Mouse (Mus musculus) midbrain, embryonic 16.5 days (tissue): ENCODE measurements at regions not wholly inside any gene's neighbourhood (a gene's known extent, or its start where the extent isn't known, plus 50 kb on each side); places are given as distances from the start of the nearest gene placed in this dataset.
A peak's percentile ranks its signal among the peaks of the same experiment; 100 is the strongest.

Source experiments
- ATAC-seq: fragments of 200-750 bp; cut with Nextera tagmentation; 2 replicates; pipeline ENCODE4 v1.8.0; 2017; ENCODE audit warnings: moderate TSS enrichment
- H3K27ac ChIP-seq: fragments of 300-500 bp; sonication (generic); 2 replicates; pipeline ENCODE4 v1.5.1; 2014; ENCODE audit warnings: mild to moderate bottlenecking, low read length, mixed read lengths
- H3K27me3 ChIP-seq: fragments of 300-500 bp; sonication (generic); 2 replicates; pipeline ENCODE4 v1.6.1; 2014; ENCODE audit warnings: low read depth, low read length, mixed read lengths; ENCODE audit not compliant: control insufficient read depth, insufficient read depth
- H3K36me3 ChIP-seq: fragments of 300-500 bp; sonication (generic); 2 replicates; pipeline ENCODE4 v1.6.1; 2014; ENCODE audit warnings: mild to moderate bottlenecking, low read length, moderate library complexity, mixed read lengths; ENCODE audit not compliant: control insufficient read depth, insufficient read depth
- H3K4me1 ChIP-seq: fragments of 300-500 bp; sonication (generic); 2 replicates; pipeline ENCODE4 v1.6.1; 2014; ENCODE audit warnings: mild to moderate bottlenecking, low read length, mixed read lengths; ENCODE audit not compliant: control insufficient read depth, insufficient read depth
- H3K4me2 ChIP-seq: fragments of 300-500 bp; sonication (generic); 2 replicates; pipeline ENCODE4 v1.6.1; 2014; ENCODE audit warnings: mild to moderate bottlenecking, low read length, mixed read lengths
- H3K4me3 ChIP-seq: fragments of 300-500 bp; sonication (generic); 2 replicates; pipeline ENCODE4 v1.5.1; 2014; ENCODE audit warnings: low read depth, mild to moderate bottlenecking, low read length, moderate library complexity, mixed read lengths
- H3K9ac ChIP-seq: fragments of 300-500 bp; sonication (generic); 2 replicates; pipeline ENCODE4 v1.6.1; 2014; ENCODE audit warnings: low read depth, low read length, mixed read lengths
- H3K9me3 ChIP-seq: fragments of 300-500 bp; sonication (generic); replicated peaks from 2 replicates; pipeline ENCODE4 v1.6.1; 2014; ENCODE audit warnings: mild to moderate bottlenecking, low read length, mixed read lengths; ENCODE audit not compliant: control insufficient read depth, poor library complexity, severe bottlenecking
- WGBS: fragments of 180-500 bp; shearing (Covaris S2); extraction: QIAGEN DNeasy Blood & Tissue Kit; methylation state at CpG from one replicate; pipeline ENCODE4 v1.1.7; 2014; 5-methylcytosine and 5-hydroxymethylcytosine counted together

DNA sequence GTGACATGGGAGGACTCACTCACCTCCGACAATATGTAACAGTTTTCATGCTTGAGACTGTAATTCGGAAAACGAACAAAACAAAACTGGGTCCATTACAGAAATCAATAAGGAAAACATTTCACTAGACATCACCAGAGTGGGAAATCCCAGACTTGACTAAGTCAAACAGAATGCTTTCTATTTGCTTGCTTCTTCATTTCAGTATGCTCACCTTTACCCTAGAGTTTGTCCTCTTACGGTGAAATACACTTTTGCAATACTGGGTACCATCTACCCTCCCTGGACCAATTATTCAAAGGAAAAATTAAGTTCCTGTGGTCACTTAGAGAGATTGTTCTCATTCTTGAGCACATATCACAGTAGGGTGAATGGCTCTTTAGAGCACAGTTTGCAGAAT, 613.4 kb upstream of the 4930412O13Rik start:
- H3K4me3 ChIP-seq, result no peak overlapping the region
- H3K36me3 ChIP-seq, result no peaks in the 10 kb centered on the region
- no peak overlapping the region for H3K4me2 ChIP-seq
- WGBS, result 95% methylated on average over 4 of the region's 4 CpGs
- H3K9me3 ChIP-seq, result no peaks in the 10 kb centered on the region
- no peak overlapping the region for H3K27ac ChIP-seq
- ATAC-seq, result no peak
- no peaks in the 10 kb centered on the region for H3K4me1 ChIP-seq
- H3K27me3 ChIP-seq, result no peaks in the 10 kb centered on the region
- H3K9ac ChIP-seq, result no peak overlapping the region

DNA sequence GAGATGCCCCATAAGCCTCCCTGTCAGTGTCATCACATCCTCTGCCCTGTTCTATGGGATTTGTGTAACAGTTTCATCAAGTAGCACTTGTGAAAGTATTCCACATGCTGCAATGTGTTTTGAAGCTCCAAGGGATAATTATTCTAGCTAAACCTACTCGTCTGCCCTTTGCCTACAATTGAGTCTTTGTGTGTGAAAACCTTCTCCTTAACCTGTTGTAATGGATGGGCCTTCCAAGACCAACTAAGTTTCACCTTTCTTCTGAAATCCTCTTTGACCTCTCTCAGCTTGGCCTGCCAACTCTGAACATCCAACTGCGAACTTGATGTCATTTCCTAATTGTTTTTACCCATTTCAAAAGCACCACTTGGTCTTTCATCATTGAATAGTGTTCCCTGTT, 597.6 kb upstream of the 4930412O13Rik start:
- Histone ChIP-seq H3K4me1 (no peaks in the 10 kb centered on the region), H3K9me3 (no peaks in the 10 kb centered on the region), H3K27me3 (no peaks in the 10 kb centered on the region), H3K4me3 (no peak overlapping the region), H3K36me3 (no peaks in the 10 kb centered on the region), H3K4me2 (no peak overlapping the region), H3K27ac (no peak overlapping the region), H3K9ac (no peak overlapping the region)
- 82% methylated on average over 2 of the region's 2 CpGs for WGBS
- no peak for ATAC-seq

- H3K36me3 ChIP-seq, result no peaks in the 10 kb centered on the region
- no peak for ATAC-seq
- no peak overlapping the region for H3K9ac ChIP-seq
- no peak overlapping the region for H3K27ac ChIP-seq
- no peaks in the 10 kb centered on the region for H3K4me1 ChIP-seq
- H3K4me3 ChIP-seq, result no peak overlapping the region
- no peaks in the 10 kb centered on the region for H3K27me3 ChIP-seq
- H3K4me2 ChIP-seq, result no peak overlapping the region
- no peaks in the 10 kb centered on the region for H3K9me3 ChIP-seq
- WGBS, result 89% methylated on average over 8 of the region's 8 CpGs
These were observed 595.3 kb upstream of the 4930412O13Rik start for GRCm38 (mm10) chr2:9285800-9286199.

GRCm38 (mm10) chr2:9287077-9287476, 594.0 kb upstream of the 4930412O13Rik start:
- Histone ChIP-seq H3K27ac (no peak overlapping the region), H3K9me3 (no peaks in the 10 kb centered on the region), H3K4me1 (no peaks in the 10 kb centered on the region), H3K36me3 (no peaks in the 10 kb centered on the region), H3K27me3 (no peaks in the 10 kb centered on the region), H3K4me2 (no peak overlapping the region), H3K9ac (no peak overlapping the region), H3K4me3 (no peak overlapping the region)
- WGBS, result 100% methylated on average over 1 of the region's 1 CpGs
- ATAC-seq, result no peak

GRCm38 (mm10) chr2:9287623-9288022, 593.4 kb upstream of the 4930412O13Rik start:
- no peak overlapping the region for H3K9ac ChIP-seq
- no peak overlapping the region for H3K27ac ChIP-seq
- H3K4me1 ChIP-seq, result no peaks in the 10 kb centered on the region
- H3K27me3 ChIP-seq, result no peaks in the 10 kb centered on the region
- H3K36me3 ChIP-seq, result no peaks in the 10 kb centered on the region
- no peak overlapping the region for H3K4me3 ChIP-seq
- H3K9me3 ChIP-seq, result no peaks in the 10 kb centered on the region
- no peak overlapping the region for H3K4me2 ChIP-seq
- ATAC-seq, result no peak
- 86% methylated on average over 6 of the region's 6 CpGs for WGBS

GRCm38 (mm10) chr2:9331630-9332352, 549.3 kb upstream of the 4930412O13Rik start:
- H3K36me3 ChIP-seq, result no peaks in the 10 kb centered on the region
- peak overlapping the region; percentile 9; the same call in 1 of the 2 replicates for H3K4me3 ChIP-seq
- no peak overlapping the region for H3K27ac ChIP-seq
- no peaks in the 10 kb centered on the region for H3K9me3 ChIP-seq
- peaks cover 4% of the 10 kb centered on the region; the same call in 1 of the 2 replicates for H3K4me1 ChIP-seq
- H3K4me2 ChIP-seq, result peak overlapping the region; percentile 41
- 33% methylated on average over 16 of the region's 16 CpGs for WGBS
- H3K27me3 ChIP-seq, result no peaks in the 10 kb centered on the region
- no peak overlapping the region for H3K9ac ChIP-seq
- ATAC-seq, result no peak

DNA sequence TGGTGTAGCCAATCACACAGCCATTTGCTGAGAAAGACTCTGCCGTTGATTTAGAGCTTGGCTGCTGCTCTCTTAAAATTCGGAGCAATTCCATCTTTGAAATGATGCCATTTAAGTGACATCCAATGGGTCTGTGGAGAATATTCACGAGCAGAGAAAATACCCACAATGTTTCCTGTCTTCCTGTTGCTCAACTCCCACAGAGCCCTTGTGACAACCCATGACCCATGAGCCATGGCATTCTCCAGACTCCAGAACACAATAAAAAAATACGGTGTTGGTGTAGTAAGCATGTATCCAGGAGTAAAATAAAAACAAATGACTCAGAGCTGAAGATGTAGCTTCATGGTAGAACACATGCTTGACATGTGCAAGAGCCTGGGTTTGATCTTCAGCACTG, 532.1 kb upstream of the 4930412O13Rik start:
- Histone ChIP-seq H3K9me3 (no peaks in the 10 kb centered on the region), H3K4me2 (no peak overlapping the region), H3K27ac (no peak overlapping the region), H3K36me3 (no peaks in the 10 kb centered on the region), H3K4me3 (no peak overlapping the region), H3K27me3 (no peaks in the 10 kb centered on the region), H3K9ac (no peak overlapping the region), H3K4me1 (peaks cover 3% of the 10 kb centered on the region; the same call in 1 of the 2 replicates)
- no peak for ATAC-seq
- WGBS, result 78% methylated on average over 4 of the region's 4 CpGs

DNA sequence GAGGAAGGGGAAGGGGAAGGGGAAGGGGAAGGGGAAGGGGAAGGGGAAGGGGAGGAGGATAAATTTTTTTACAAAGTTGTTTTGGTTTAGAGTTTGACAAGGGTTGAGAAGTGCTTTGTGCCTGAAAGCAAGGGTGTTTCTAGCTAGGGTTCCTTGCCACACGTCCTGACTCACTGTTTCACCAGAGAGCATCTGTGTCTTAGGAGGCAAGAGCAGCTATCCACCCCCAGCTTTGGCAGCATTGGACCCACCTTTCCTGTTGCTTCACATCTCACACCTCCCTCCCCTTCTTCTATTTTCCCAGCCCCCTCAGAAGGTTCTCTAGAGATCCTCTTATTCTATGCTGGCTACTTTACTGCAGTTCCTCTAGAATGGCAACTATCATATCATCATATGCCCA, 531.1 kb upstream of the 4930412O13Rik start:
- Histone ChIP-seq H3K4me3 (no peak overlapping the region), H3K4me2 (no peak overlapping the region), H3K27ac (no peak overlapping the region), H3K27me3 (no peaks in the 10 kb centered on the region), H3K9ac (no peak overlapping the region), H3K4me1 (peaks cover 3% of the 10 kb centered on the region; the same call in 1 of the 2 replicates), H3K9me3 (no peaks in the 10 kb centered on the region), H3K36me3 (no peaks in the 10 kb centered on the region)
- no peak for ATAC-seq
- WGBS, result 58% methylated on average over 1 of the region's 1 CpGs

DNA sequence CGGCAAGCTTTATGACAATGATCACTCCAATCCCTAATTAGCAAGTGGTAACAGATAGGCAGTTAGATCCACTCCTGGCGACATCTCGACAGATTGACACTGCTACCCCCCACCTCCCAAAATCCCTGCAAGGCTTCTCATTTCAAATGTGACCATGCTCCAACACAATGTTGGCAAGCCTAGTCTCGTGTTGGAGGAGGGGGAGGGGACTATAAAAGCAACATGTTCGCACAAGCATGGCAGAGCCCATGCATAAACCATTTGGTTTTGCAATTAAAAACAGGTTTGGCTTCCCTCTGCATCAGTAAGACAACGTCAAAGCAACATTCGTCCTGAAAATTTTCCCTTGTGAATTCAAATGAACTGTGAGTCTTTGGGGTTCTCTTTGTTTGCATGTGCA, 528.9 kb upstream of the 4930412O13Rik start:
- Histone ChIP-seq H3K9me3 (no peaks in the 10 kb centered on the region), H3K27ac (no peak overlapping the region), H3K27me3 (no peaks in the 10 kb centered on the region), H3K36me3 (no peaks in the 10 kb centered on the region), H3K4me2 (no peak overlapping the region), H3K4me3 (no peak overlapping the region), H3K9ac (no peak overlapping the region), H3K4me1 (peaks cover 3% of the 10 kb centered on the region; the same call in 1 of the 2 replicates)
- peak; percentile 48; the same call in 1 of the 2 replicates for ATAC-seq
- WGBS, result 46% methylated on average over 7 of the region's 7 CpGs
